Mouse (Mus musculus) CD4-positive naive resting alpha-beta T cell, adult 76 days (primary cell): ENCODE measurements around the gene Atr. TPM values are rescaled to one million over a fixed set of nuclear protein-coding genes. Genes with fewer than 3 reads are reported as not detected.

Experiments used
- total RNA-seq: library from RNA; stranded (reverse); gene quantifications from one replicate; pipeline ENCODE4 v1.2.4, GENCODE M21; 2023

Atr gene
- 29.2 TPM for total RNA-seq

DNA sequence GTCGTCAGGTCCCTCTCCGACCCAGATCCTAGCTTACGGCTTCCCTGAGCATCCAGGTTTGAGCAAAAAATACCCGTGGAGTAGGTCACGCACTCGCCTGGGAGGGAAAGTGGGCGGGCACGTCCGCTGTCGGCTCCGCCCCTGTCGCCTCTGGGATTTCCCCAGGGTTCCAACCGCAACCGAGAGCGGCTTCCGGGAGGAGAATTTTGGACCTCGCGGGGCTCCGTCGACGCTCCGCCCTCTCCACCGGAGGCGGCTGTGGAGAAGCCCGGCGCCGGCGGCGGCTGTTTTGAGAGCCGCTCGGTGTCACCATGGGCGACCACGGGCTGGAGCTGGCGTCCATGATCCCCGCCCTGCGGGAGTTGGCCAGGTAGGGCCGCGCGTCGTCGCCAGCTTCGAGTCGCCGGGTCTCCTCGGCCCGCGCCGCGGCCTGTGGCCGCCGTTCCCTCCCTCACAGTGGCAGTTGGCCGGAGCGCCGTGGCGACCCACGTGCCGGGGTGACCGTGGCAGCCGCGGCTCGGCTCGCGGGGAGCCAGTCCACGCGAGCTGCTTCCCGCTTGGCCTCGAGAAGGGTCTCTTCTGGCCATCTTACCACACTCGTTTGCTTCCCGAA lies at the start of gene Atr:
Gene Atr, plus strand, starts transcription at position 184 of the 613 bp plus-strand sequence.

DNA sequence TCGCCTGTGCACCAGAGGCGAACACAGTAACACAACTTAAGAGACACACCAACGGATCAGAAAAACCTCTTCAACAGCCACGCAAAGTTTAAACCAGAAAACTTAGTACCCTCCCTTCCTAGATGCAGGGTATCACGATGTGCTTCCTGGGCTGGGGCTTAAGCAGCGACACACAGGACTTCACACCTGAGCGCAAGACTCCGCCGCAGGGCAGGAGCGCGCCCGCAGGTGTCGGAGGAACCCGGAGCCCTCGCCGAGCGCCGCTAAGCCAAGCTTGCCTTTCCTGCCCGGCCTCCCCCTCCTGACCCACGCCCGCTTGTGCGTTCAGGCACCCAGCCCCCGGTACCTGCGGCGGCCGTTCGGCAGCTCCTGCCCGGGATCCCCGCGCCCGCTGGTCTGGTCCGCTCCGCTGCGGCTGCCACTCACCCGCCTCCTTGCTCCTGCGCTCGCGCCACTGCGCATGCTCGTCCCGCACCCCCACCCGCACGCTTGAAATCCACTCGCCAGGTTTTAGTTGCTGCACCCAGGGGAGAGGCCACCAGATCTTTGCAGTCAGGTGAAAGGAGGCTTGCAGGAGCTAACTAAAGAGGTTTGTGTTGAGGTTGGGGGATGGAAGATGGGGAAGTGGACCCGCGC lies 12.5 kb upstream of the Atr start, which contains the start of gene Pls1:
Gene Pls1, minus strand, starts transcription at position 487 of the 636 bp plus-strand sequence.

DNA sequence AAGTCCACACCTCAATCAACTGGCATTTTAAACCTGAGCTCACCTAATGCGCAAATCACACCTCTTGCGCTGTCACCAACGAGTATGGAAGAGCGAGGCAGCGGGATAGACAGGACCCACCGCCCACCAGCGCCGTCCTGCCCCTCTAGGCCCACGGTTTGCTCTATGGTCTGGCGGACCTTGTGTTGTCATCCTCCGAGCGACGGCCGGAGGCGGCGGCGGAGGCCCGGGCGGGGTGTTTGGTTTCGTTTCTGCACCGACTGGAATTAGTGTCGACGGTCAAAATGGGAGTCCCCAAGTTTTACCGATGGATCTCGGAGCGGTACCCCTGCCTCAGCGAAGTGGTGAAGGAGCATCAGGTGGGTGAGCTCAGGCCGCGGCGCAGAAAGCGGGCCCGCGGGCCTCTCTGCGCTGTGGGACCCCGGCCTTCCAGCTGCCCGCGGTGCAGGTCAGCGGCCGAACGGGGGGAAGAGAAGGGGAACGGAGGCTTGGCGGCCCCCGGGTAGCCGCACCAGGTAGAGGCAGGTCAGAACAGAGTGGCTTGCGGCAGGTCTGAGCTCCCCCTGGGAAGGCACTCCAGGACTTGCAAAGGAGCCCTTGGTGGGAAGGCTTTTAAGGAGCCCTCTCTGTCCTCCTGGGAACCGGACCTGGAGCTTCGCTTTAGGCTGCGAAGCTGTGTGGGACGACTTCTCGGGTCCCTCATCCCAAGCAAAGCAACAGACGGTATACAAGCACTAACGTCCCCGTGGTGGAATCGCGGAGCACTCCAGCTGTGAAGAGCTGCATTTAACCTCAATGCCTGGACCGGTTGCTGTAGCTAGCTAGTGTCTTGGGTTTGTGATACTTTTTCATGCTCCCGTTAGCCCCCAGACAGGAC lies 97.4 kb downstream of the Atr start, which contains the start of gene Xrn1:
Gene Xrn1, plus strand, starts transcription at position 176 of the 877 bp plus-strand sequence.

Other genes starting within 250 kb of the Atr start
- 0.32 TPM for gene Pcolce2, start 220.0 kb upstream of the Atr start, total RNA-seq
- 0.56 TPM for gene Trpc1, start 107.2 kb upstream of the Atr start, total RNA-seq
- gene Pls1, start 12.3 kb upstream of the Atr start, total RNA-seq: 0.67 TPM
- gene Xrn1, start 97.2 kb downstream of the Atr start, total RNA-seq: 56.0 TPM